Mouse (Mus musculus): ENCODE results near the gene Gm49369.

DNA sequence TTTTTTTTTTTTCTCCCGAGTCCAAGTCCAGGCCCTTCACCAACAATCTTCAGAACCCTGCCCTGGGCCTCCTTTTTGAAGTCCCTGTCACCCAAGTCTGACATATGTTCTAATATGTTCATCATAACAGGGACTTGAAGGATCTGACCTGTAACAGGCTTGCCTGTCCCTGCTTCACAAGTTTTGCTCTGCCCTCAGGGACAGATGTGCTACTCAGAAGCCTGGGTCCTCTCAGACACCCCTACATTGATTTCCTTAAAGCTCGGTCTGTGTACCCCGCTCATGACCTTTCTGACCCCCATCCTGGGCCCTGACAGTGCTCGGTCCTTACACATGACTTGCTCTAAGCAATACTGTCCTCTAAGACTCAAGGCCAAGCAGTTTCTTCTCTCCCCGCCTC is 9.4 kb downstream of the Gm49369 start:
- TF ChIP-seq CTCF (IDR thresholded peaks at IDR 0.05; ENCODE audit: low read depth) (no peak), EP300 (IDR thresholded peaks at IDR 0.05; ENCODE audit: low read depth) (no peak)
